Mouse (Mus musculus): ENCODE results near the gene Vmn1r23. TPM values are rescaled to one million over a fixed set of nuclear protein-coding genes. Genes with fewer than 3 reads are reported as not detected.
"Not testable (repeated sequence)": the region's sequence is repeated elsewhere in the genome, so short reads cannot be mapped to it uniquely, and the experiment has no call there.

Vmn1r23 gene
- polyA plus RNA-seq (2016; fragmentation: Nextera tagmentation; extraction: Ambion mirVana): not detected in 2 replicates

- Histone ChIP-seq H3K4me3 (replicated peaks) (no peak within 1 kb of the TSS), H3K27ac (no peak within 1 kb of the TSS), H3K9me3 (no peaks in the 10 kb centered on the region), H3K4me2 (no peak within 1 kb of the TSS), H3K36me3 (replicated peaks) (no peaks in the 10 kb centered on the region), H3K4me1 (no peaks in the 10 kb centered on the region), H3K9ac (no peak within 1 kb of the TSS), H3K27me3 (no peaks in the 10 kb centered on the region)
- no peak for ATAC-seq (ENCODE audit: low FRiP score)
- 85% methylated on average over 1 of the region's 1 CpGs for whole genome bisulfite sequencing
Observed at GRCm38 (mm10) chr6:57926738-57927137, at the start of gene Vmn1r23. Gene Vmn1r23 (minus strand): TSS chr6:57926838.

- not testable (repeated sequence) for H3K36me3 ChIP-seq (replicated peaks); ATAC-seq (ENCODE audit: low FRiP score); H3K4me3 ChIP-seq (replicated peaks); H3K27me3 ChIP-seq; H3K9ac ChIP-seq; H3K4me1 ChIP-seq; H3K4me2 ChIP-seq; H3K27ac ChIP-seq; H3K9me3 ChIP-seq
- WGBS: 83% methylated on average over 1 of the region's 1 CpGs
Observed at GRCm38 (mm10) chr6:57961403-57961802, 34.8 kb upstream of the Vmn1r23 start, which contains the start of gene Vmn1r24. Gene Vmn1r24 (minus strand): TSS chr6:57961503.

GRCm38 (mm10) chr6:57907928-57908327 is 18.7 kb downstream of the Vmn1r23 start, which contains the start of gene Vmn1r22:
Gene Vmn1r22 (minus strand): TSS chr6:57908028.
- no peak within 1 kb of the TSS for H3K9ac ChIP-seq
- WGBS: 92% methylated on average over 1 of the region's 1 CpGs
- no peaks in the 10 kb centered on the region for H3K27me3 ChIP-seq
- H3K4me1 ChIP-seq: no peaks in the 10 kb centered on the region
- H3K27ac ChIP-seq: no peak within 1 kb of the TSS
- H3K4me2 ChIP-seq: no peak within 1 kb of the TSS
- H3K9me3 ChIP-seq: no peaks in the 10 kb centered on the region
- no peaks in the 10 kb centered on the region for H3K36me3 ChIP-seq (replicated peaks)
- H3K4me3 ChIP-seq (replicated peaks): no peak within 1 kb of the TSS
- no peak for ATAC-seq (ENCODE audit: low FRiP score)

Other genes with a start within 250 kb of the Vmn1r23 start
- gene Pyurf, start 234.8 kb downstream of the Vmn1r23 start, polyA plus RNA-seq (2016; fragmentation: Nextera tagmentation; extraction: Ambion mirVana): 11.8 and 14.2 TPM in 2 replicates
- gene Lancl2, start 224.3 kb downstream of the Vmn1r23 start, polyA plus RNA-seq (2016; fragmentation: Nextera tagmentation; extraction: Ambion mirVana): 59.9 and 60.5 TPM in 2 replicates
- 93.9 and 98.8 TPM in 2 replicates for gene Vopp1, start 101.7 kb downstream of the Vmn1r23 start, polyA plus RNA-seq (2016; fragmentation: Nextera tagmentation; extraction: Ambion mirVana)
- gene Vmn1r21, start 76.5 kb downstream of the Vmn1r23 start, polyA plus RNA-seq (2016; fragmentation: Nextera tagmentation; extraction: Ambion mirVana): 0.11 TPM in 1 of 2 replicates, not detected in the other
- gene Vmn1r22, start 18.8 kb downstream of the Vmn1r23 start, polyA plus RNA-seq (2016; fragmentation: Nextera tagmentation; extraction: Ambion mirVana): not detected in 2 replicates
- gene Vmn1r24, start 34.7 kb upstream of the Vmn1r23 start, polyA plus RNA-seq (2016; fragmentation: Nextera tagmentation; extraction: Ambion mirVana): not detected in 2 replicates
- gene Vmn1r25, start 54.0 kb upstream of the Vmn1r23 start, polyA plus RNA-seq (2016; fragmentation: Nextera tagmentation; extraction: Ambion mirVana): not detected in 2 replicates
- gene Vmn1r26, start 88.3 kb upstream of the Vmn1r23 start, polyA plus RNA-seq (2016; fragmentation: Nextera tagmentation; extraction: Ambion mirVana): not detected in 2 replicates